Mouse (Mus musculus): Measurements from ENCODE around the gene Slc2a1.

DNA sequence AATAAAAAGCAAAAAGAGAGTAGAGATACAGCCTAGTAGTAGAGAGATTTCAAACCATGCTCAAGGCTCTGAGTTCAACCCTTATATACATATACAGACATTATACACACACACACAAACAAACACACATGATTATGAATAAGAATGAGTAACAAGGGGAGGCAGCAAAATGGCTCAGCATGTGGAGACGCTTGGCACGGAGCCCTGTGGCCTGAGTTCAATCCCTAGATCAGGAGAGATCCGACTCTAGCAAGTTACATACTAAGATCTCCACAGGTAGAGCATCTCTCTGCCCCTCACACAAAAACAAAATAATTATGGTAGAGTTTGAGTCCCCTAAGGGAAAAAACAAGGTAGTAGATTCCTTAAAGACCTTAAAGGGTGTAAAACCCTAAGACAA is 41.7 kb upstream of the Slc2a1 start:
- no peak for TF ChIP-seq POLR2A (IDR thresholded peaks at IDR 0.05; ENCODE audit: control insufficient read depth, extremely low read depth, insufficient read depth, low read length, poor library complexity)
- no peak for TF ChIP-seq CTCF (IDR thresholded peaks at IDR 0.05; ENCODE audit: borderline replicate concordance, control insufficient read depth, extremely low read depth, insufficient read depth, low read length, poor library complexity)
